Mouse (Mus musculus): Measurements from ENCODE around the gene Erp27. TPM values are rescaled to one million over a fixed set of nuclear protein-coding genes. Genes with fewer than 3 reads are reported as not detected.

Gene Erp27
- total and polyA plus RNA-seq, 3 experiments = 0.39 TPM; not detected in 2

DNA sequence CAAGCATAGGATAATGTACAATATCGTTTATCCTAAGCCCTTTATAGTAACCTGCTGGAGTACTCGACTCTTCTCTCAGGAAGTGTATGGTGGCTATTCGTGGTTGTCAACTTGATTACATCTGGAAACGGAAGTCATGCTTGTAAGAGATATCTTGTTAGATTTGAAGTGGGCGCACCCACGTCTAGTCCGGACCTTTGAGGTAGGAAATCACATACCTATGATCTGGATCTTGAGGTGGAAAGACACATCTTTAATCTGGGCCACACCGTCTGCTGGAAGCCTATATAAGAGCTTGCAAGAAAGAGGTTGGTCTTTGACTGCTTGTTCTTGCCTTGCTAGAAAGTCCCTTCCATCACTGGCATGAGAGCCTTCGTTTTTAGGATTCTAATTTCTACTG lies 19.5 kb downstream of the Erp27 start:
- TF ChIP-seq GATA1 (IDR thresholded peaks at IDR 0.05; ENCODE audit: low read depth, low read length) = 0 out of 2 replicates have a peak, but pooled peaks have one; percentile 21
- no peak for TF ChIP-seq POLR2AphosphoS2 (IDR thresholded peaks at IDR 0.05; ENCODE audit: low read length)
- TF ChIP-seq JUND (IDR thresholded peaks at IDR 0.05; ENCODE audit: low read depth, low read length) = no peak
- no peak for TF ChIP-seq MAX (IDR thresholded peaks at IDR 0.05; ENCODE audit: low read length)
- TF ChIP-seq EP300 (IDR thresholded peaks at IDR 0.05; ENCODE audit: low read depth in 1 of 2, low read length in 2 of 2) = 0 out of 4 replicates have a peak, but pooled peaks of 1 of the 2 experiments have one; percentile 9
- DNase-seq (ENCODE audit: low read depth, low spot score) = no peak
- Histone ChIP-seq H3K79me2 (ENCODE audit: control insufficient read depth, insufficient read depth, low read length, poor library complexity) (no peaks in the 10 kb centered on the region), H3K9ac (ENCODE audit: control insufficient read depth, low read depth, low read length, poor library complexity, severe bottlenecking) (no peak overlapping the region), H3K4me3 (ENCODE audit: control insufficient read depth in 1 of 2, insufficient read depth in 1 of 2, low read depth in 2 of 2, low read length in 2 of 2) (no peak overlapping the region), H3K36me3 (ENCODE audit: control insufficient read depth in 1 of 2, insufficient read depth in 2 of 2, low read length in 2 of 2) (peaks cover 0 to 19% of the 10 kb centered on the region in 2 experiments; a peak in 2 of 4 replicates), H3K27ac (ENCODE audit: control insufficient read depth, low read depth, low read length) (no peak overlapping the region), H3K4me1 (ENCODE audit: control insufficient read depth in 1 of 2, insufficient read depth in 2 of 2, low read length in 2 of 2) (peaks cover 3 to 19% of the 10 kb centered on the region in 2 experiments; a peak in 3 of 4 replicates), H3K9me3 (replicated peaks; ENCODE audit: insufficient read depth, low read length) (no peaks in the 10 kb centered on the region), H3K27me3 (ENCODE audit: control insufficient read depth in 1 of 2, insufficient read depth in 2 of 2, low read length in 2 of 2) (no peaks in the 10 kb centered on the region)

DNA sequence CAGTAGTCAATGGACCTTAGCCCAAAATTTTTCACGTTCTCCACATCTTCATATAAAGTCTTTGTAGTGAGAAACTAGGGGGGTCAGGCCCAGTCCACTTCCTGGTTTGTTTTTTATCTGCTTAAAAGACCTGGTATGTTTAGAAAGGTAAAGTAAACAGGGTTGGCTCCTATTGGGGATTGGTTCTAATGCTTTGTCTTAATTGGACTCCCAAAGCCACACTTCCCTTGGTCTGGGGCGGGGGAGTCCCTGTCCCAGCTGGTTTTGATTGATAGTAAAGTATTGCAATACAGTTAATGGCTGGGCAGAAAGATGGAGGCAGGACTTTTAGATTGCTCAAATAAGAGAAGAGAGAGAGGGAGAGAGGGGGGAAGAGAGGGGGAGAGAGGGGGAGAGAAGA lies 21.0 kb downstream of the Erp27 start:
- Histone ChIP-seq H3K27me3 (ENCODE audit: control insufficient read depth in 1 of 2, insufficient read depth in 2 of 2, low read length in 2 of 2) (no peaks in the 10 kb centered on the region), H3K4me1 (ENCODE audit: control insufficient read depth in 1 of 2, insufficient read depth in 2 of 2, low read length in 2 of 2) (peaks cover 3 to 19% of the 10 kb centered on the region in 2 experiments; a peak in 3 of 4 replicates), H3K9ac (ENCODE audit: control insufficient read depth, low read depth, low read length, poor library complexity, severe bottlenecking) (no peak overlapping the region)

DNA sequence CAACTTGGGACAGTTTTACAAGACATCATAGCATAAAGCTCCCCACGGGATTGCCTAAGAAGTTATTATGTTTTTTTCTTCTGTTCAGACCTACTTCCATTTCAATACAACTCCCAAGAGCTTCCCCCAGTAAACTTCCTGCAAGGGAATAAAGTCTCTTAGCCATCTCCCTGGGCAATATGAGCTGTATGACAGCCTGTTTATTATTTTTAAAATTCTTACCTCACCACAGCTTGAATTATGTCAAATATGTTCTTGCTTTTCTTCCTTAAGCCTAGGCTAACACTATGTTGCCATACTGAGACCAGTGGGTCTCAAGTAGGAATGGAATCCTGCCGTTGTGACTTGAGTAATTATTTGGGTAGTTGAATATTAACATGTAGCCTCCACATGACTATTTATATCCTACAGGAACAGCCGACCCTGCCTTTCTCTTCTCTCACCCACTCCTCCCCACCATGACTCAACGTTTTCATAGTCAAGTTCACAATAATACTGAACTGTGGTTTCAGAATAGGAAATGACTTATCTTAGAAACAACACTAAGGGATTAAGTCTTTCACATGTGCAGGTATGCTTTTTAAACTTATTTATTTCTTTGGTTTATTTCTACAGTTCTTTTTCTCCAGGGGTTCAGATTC lies 21.5 kb downstream of the Erp27 start:
- no peaks in the 10 kb centered on the region for H3K9me3 ChIP-seq (replicated peaks; ENCODE audit: insufficient read depth, low read length)
- peak; percentile 71 for DNase-seq (ENCODE audit: low read depth, low spot score)
- TF ChIP-seq ETS1 (IDR thresholded peaks at IDR 0.05; ENCODE audit: low read depth, low read length) (peak; percentile 68), GATA1 (IDR thresholded peaks at IDR 0.05; ENCODE audit: low read depth, low read length) (0 out of 2 replicates have a peak, but pooled peaks have one; percentile 2), EP300 (IDR thresholded peaks at IDR 0.05; ENCODE audit: low read depth in 1 of 2, low read length in 2 of 2) (peak; percentile 46 to 60), TBP (IDR thresholded peaks at IDR 0.05; ENCODE audit: low read depth, low read length) (no peak), MYC (IDR thresholded peaks at IDR 0.05; ENCODE audit: low read depth, low read length) (peak; percentile 56; the same call in 1 of the 2 replicates), RCOR1 (IDR thresholded peaks at IDR 0.05; ENCODE audit: low read depth, low read length) (peak; percentile 14; the same call in 1 of the 2 replicates), NELFE (IDR thresholded peaks at IDR 0.05; ENCODE audit: low read depth, low read length) (no peak), ZC3H11A (IDR thresholded peaks at IDR 0.05; ENCODE audit: low read depth, low read length) (no peak), USF2 (IDR thresholded peaks at IDR 0.05; ENCODE audit: borderline replicate concordance in 1 of 2, insufficient read depth in 1 of 2, low read depth in 1 of 2, low read length in 2 of 2) (no peak), MXI1 (IDR thresholded peaks at IDR 0.05; ENCODE audit: low read depth, low read length) (no peak)
- peak overlapping the region; percentile 22; the same call in 1 of the 2 replicates for H3K27ac ChIP-seq (ENCODE audit: control insufficient read depth, low read depth, low read length)
- no peak overlapping the region for H3K4me3 ChIP-seq (ENCODE audit: control insufficient read depth in 1 of 2, insufficient read depth in 1 of 2, low read depth in 2 of 2, low read length in 2 of 2)
- H3K4me1 ChIP-seq (ENCODE audit: control insufficient read depth in 1 of 2, insufficient read depth in 2 of 2, low read length in 2 of 2) = peaks cover 3 to 19% of the 10 kb centered on the region in 2 experiments; a peak in 3 of 4 replicates
- peaks cover 0 to 19% of the 10 kb centered on the region in 2 experiments; a peak in 2 of 4 replicates for H3K36me3 ChIP-seq (ENCODE audit: control insufficient read depth in 1 of 2, insufficient read depth in 2 of 2, low read length in 2 of 2)
- H3K9ac ChIP-seq (ENCODE audit: control insufficient read depth, low read depth, low read length, poor library complexity, severe bottlenecking) = no peak overlapping the region
- H3K27me3 ChIP-seq (ENCODE audit: control insufficient read depth in 1 of 2, insufficient read depth in 2 of 2, low read length in 2 of 2) = no peaks in the 10 kb centered on the region
- no peaks in the 10 kb centered on the region for H3K79me2 ChIP-seq (ENCODE audit: control insufficient read depth, insufficient read depth, low read length, poor library complexity)

More for the DNA sequence above, 21.0 kb downstream of the Erp27 start:
- no peak overlapping the region for H3K4me3 ChIP-seq (ENCODE audit: control insufficient read depth in 1 of 2, insufficient read depth in 1 of 2, low read depth in 2 of 2, low read length in 2 of 2)
- H3K79me2 ChIP-seq (ENCODE audit: control insufficient read depth, insufficient read depth, low read length, poor library complexity) = no peaks in the 10 kb centered on the region
- peak; percentile 45 for DNase-seq (ENCODE audit: low read depth, low spot score)
- TF ChIP-seq ELF1 (IDR thresholded peaks at IDR 0.05; ENCODE audit: low read depth, low read length) (peak; percentile 45; the same call in 1 of the 2 replicates), TAL1 (IDR thresholded peaks at IDR 0.05; ENCODE audit: low read length) (peak; percentile 23; the same call in 1 of the 2 replicates), CTCF (IDR thresholded peaks at IDR 0.05 in 2 of 3, conservative IDR thresholded peaks at IDR 0.05 in 1 of 3; ENCODE audit: control insufficient read depth in 1 of 3, insufficient read depth in 1 of 3, low read depth in 2 of 3, low read length in 3 of 3, poor library complexity in 1 of 3, severe bottlenecking in 1 of 3) (no peak), UBTF (IDR thresholded peaks at IDR 0.05; ENCODE audit: borderline replicate concordance, insufficient read depth, low read depth, low read length) (no peak)
- H3K9me3 ChIP-seq (replicated peaks; ENCODE audit: insufficient read depth, low read length) = no peaks in the 10 kb centered on the region
- peaks cover 0 to 19% of the 10 kb centered on the region in 2 experiments; a peak in 2 of 4 replicates for H3K36me3 ChIP-seq (ENCODE audit: control insufficient read depth in 1 of 2, insufficient read depth in 2 of 2, low read length in 2 of 2)
- peak overlapping the region; percentile 22; the same call in 1 of the 2 replicates for H3K27ac ChIP-seq (ENCODE audit: control insufficient read depth, low read depth, low read length)
